In genomic region chr16:84825009-84825408, GRCm38 (mm10) we compare ENCODE assay signal across 9 mouse cellular contexts. TPM values are rescaled to one million over a fixed set of nuclear protein-coding genes. Genes with fewer than 3 reads are reported as not detected.
DNase-seq lines count a peak whose midpoint lies in the region; ATAC-seq lines count a peak whose summit lies in the region.
"Had no signal": no experiment of that assay in that cellular context is flagged by ENCODE, and none has a peak within 500 bp of the region (broad histone marks: within the 10 kb centered on the region; RNA-seq: fewer than 3 reads in every experiment).

No protein-coding gene starts in this region.

- no peak overlapping the region for H3K27ac ChIP-seq in embryonic facial prominence, embryonic 13.5 days
- no peak overlapping the region for H3K27ac ChIP-seq in embryonic facial prominence, embryonic 10.5 days (replicated peaks)
- 0 out of 2 replicates have a peak overlapping the region, but pooled peaks have one; percentile 33 for H3K27ac ChIP-seq in lung, embryonic 15.5 days
- H3K27ac ChIP-seq: liver, embryonic 15.5 days had no signal

- no peaks in the 10 kb centered on the region for H3K4me1 ChIP-seq in embryonic facial prominence, embryonic 13.5 days
- H3K4me1 ChIP-seq in embryonic facial prominence, embryonic 10.5 days = no peaks in the 10 kb centered on the region
- H3K4me1 ChIP-seq in lung, embryonic 15.5 days = no peaks in the 10 kb centered on the region
- H3K4me1 ChIP-seq: liver, embryonic 15.5 days had no signal

- H3K4me2 ChIP-seq in embryonic facial prominence, embryonic 13.5 days = no peak overlapping the region
- no peak overlapping the region for H3K4me2 ChIP-seq in lung, embryonic 15.5 days
- H3K4me2 ChIP-seq: liver, embryonic 15.5 days had no signal

- 84% methylated on average over 6 of the region's 6 CpGs for WGBS in embryonic facial prominence, embryonic 13.5 days
- WGBS in embryonic facial prominence, embryonic 10.5 days = 85% methylated on average over 6 of the region's 6 CpGs
- 57% methylated on average over 6 of the region's 6 CpGs for WGBS in lung, embryonic 15.5 days

- no peaks in the 10 kb centered on the region for H3K9me3 ChIP-seq in embryonic facial prominence, embryonic 13.5 days
- no peaks in the 10 kb centered on the region for H3K9me3 ChIP-seq in embryonic facial prominence, embryonic 10.5 days
- H3K9me3 ChIP-seq in lung, embryonic 15.5 days = no peaks in the 10 kb centered on the region
- H3K9me3 ChIP-seq: liver, embryonic 15.5 days had no signal

- H3K4me3 ChIP-seq in embryonic facial prominence, embryonic 13.5 days = no peak overlapping the region
- no peak overlapping the region for H3K4me3 ChIP-seq in embryonic facial prominence, embryonic 10.5 days
- no peak overlapping the region for H3K4me3 ChIP-seq in lung, embryonic 15.5 days
- H3K4me3 ChIP-seq: liver, embryonic 15.5 days had no signal

- H3K27me3 ChIP-seq in embryonic facial prominence, embryonic 13.5 days = no peaks in the 10 kb centered on the region
- H3K27me3 ChIP-seq in embryonic facial prominence, embryonic 10.5 days (replicated peaks; ENCODE audit: low read depth, poor library complexity, severe bottlenecking) = no peaks in the 10 kb centered on the region
- H3K27me3 ChIP-seq in lung, embryonic 15.5 days = no peaks in the 10 kb centered on the region
- H3K27me3 ChIP-seq: liver, embryonic 15.5 days had no signal

- peaks cover 66% of the 10 kb centered on the region for H3K36me3 ChIP-seq in embryonic facial prominence, embryonic 13.5 days
- peaks cover 86% of the 10 kb centered on the region for H3K36me3 ChIP-seq in embryonic facial prominence, embryonic 10.5 days (replicated peaks)
- H3K36me3 ChIP-seq in lung, embryonic 15.5 days = peaks cover 57% of the 10 kb centered on the region

- DNase-seq in embryonic facial prominence, embryonic 10.5 days (ENCODE audit: low spot score) = no peak
- peak; percentile 73 to 76 for DNase-seq in heart, postnatal 10 days
- no peak for DNase-seq in spleen, postnatal 4 days (ENCODE audit: low spot score in 2 of 2)
- no peak for DNase-seq in left cerebral cortex, postnatal 36 days (ENCODE audit: low spot score in 2 of 2)
- no peak for DNase-seq in layer of hippocampus, postnatal 25 days (ENCODE audit: extremely low spot score in 1 of 2, low spot score in 1 of 2)

- intact Hi-C loops in heart, postnatal 10 days (cut with DNase I) = loop anchor here (2.0 kb wide), 1 partner anchor 50 kb away; the partner anchor contains the start of gene Jam2
- intact Hi-C loops in left cerebral cortex, postnatal 36 days (cut with DNase I) = no loop called here

- no peak overlapping the region for H3K9ac ChIP-seq in embryonic facial prominence, embryonic 13.5 days
- no peak overlapping the region for H3K9ac ChIP-seq in lung, embryonic 15.5 days
- H3K9ac ChIP-seq: liver, embryonic 15.5 days had no signal

- peak; percentile 64; the same call in 1 of the 2 replicates for ATAC-seq in embryonic facial prominence, embryonic 13.5 days (ENCODE audit: insufficient number of reproducible peaks, insufficient read depth, low FRiP score, low TSS enrichment, low read depth)
- ATAC-seq in CD4-positive, CD25-positive, alpha-beta regulatory T cell, adult 4 months = peak; percentile 86
- peak; percentile 59; the same call in 1 of the 2 replicates for ATAC-seq in lung, embryonic 15.5 days (ENCODE audit: borderline replicate concordance, extremely low read depth, low FRiP score, low TSS enrichment)

RNA-seq across cellular contexts. Expression of gene Gabpa, which starts 9.7 kb away (rescaled TPM):
- 32.1 and 36.6 TPM in 2 replicates for polyA plus RNA-seq in embryonic facial prominence, embryonic 13.5 days (2015; fragmentation: Nextera tagmentation; extraction: Ambion mirVana)
- polyA plus RNA-seq in embryonic facial prominence, embryonic 10.5 days (2016; fragmentation: Nextera tagmentation; extraction: Ambion mirVana) = 38.7 and 40.4 TPM in 2 replicates
- polyA plus RNA-seq in CD4-positive, CD25-positive, alpha-beta regulatory T cell, adult 4 months (2017; shearing (Covaris generic)) = 10 to 100 TPM; 18.1 to 19.2 TPM
- total RNA-seq in heart, postnatal 10 days (2021) = 10 to 100 TPM; 48.8 to 51.9 TPM
- polyA plus RNA-seq in lung, embryonic 15.5 days (2015; fragmentation: Nextera tagmentation; extraction: Ambion mirVana) = 35.5 and 39.7 TPM in 2 replicates
- total RNA-seq in left cerebral cortex, postnatal 36 days (2021) = 10 to 100 TPM; 16.4 to 24.0 TPM
- total RNA-seq in layer of hippocampus, postnatal 25 days (2021) = 10 to 100 TPM; 24.1 to 25.9 TPM

RNA-seq across cellular contexts. Expression of gene Atp5j, which starts 10.4 kb away (rescaled TPM):
- polyA plus RNA-seq in embryonic facial prominence, embryonic 13.5 days (2015; fragmentation: Nextera tagmentation; extraction: Ambion mirVana) = 761 and 849 TPM in 2 replicates
- 805 and 857 TPM in 2 replicates for polyA plus RNA-seq in embryonic facial prominence, embryonic 10.5 days (2016; fragmentation: Nextera tagmentation; extraction: Ambion mirVana)
- 100 to 1,000 TPM; 385 to 522 TPM for polyA plus RNA-seq in CD4-positive, CD25-positive, alpha-beta regulatory T cell, adult 4 months (2017; shearing (Covaris generic))
- total RNA-seq in heart, postnatal 10 days (2021) = 1,000 to 10,000 TPM; 1,523 to 1,629 TPM
- 838 and 872 TPM in 2 replicates for polyA plus RNA-seq in lung, embryonic 15.5 days (2015; fragmentation: Nextera tagmentation; extraction: Ambion mirVana)
- total RNA-seq in left cerebral cortex, postnatal 36 days (2021) = 100 to 1,000 TPM; 366 to 378 TPM
- 100 to 1,000 TPM; 355 to 408 TPM for total RNA-seq in layer of hippocampus, postnatal 25 days (2021)

RNA-seq across cellular contexts. Expression of gene Jam2, which starts 51.1 kb away (rescaled TPM):
- 4.7 and 6.5 TPM in 2 replicates for polyA plus RNA-seq in embryonic facial prominence, embryonic 13.5 days (2015; fragmentation: Nextera tagmentation; extraction: Ambion mirVana)
- 9.6 and 14.3 TPM in 2 replicates for polyA plus RNA-seq in embryonic facial prominence, embryonic 10.5 days (2016; fragmentation: Nextera tagmentation; extraction: Ambion mirVana)
- under 1 TPM; 0.19 to 0.43 TPM for polyA plus RNA-seq in CD4-positive, CD25-positive, alpha-beta regulatory T cell, adult 4 months (2017; shearing (Covaris generic))
- total RNA-seq in heart, postnatal 10 days (2021) = 10 to 100 TPM; 56.7 to 69.4 TPM
- 12.8 and 12.9 TPM in 2 replicates for polyA plus RNA-seq in lung, embryonic 15.5 days (2015; fragmentation: Nextera tagmentation; extraction: Ambion mirVana)
- 10 to 100 TPM; 25.3 TPM for total RNA-seq in left cerebral cortex, postnatal 36 days (2021)
- 10 to 100 TPM; 22.4 TPM for total RNA-seq in layer of hippocampus, postnatal 25 days (2021)

Comparison
In these comparisons a context has a peak if more than half of its experiments do, and no peak if none do; other contexts are left out.
1. DNase-seq: peak in heart, postnatal 10 days (2 of 2); none in embryonic facial prominence, embryonic 10.5 days (single experiment), spleen, postnatal 4 days (0 of 2), left cerebral cortex, postnatal 36 days (0 of 2) and layer of hippocampus, postnatal 25 days (0 of 2).
2. Peak in every context shown above with its lines, with median percentiles within 50 percentile points of each other: ATAC-seq.